Mouse (Mus musculus) limb, embryonic 14.5 days (tissue): ENCODE measurements around the gene Car5b. TPM values are rescaled to one million over a fixed set of nuclear protein-coding genes. Genes with fewer than 3 reads are reported as not detected.

Experiments
- ATAC-seq: fragments of 200-750 bp; cut with Nextera tagmentation; 2 replicates; pipeline ENCODE4 v1.8.0; 2017; ENCODE audit warnings: low read depth, moderate number of reproducible peaks, moderate TSS enrichment; ENCODE audit not compliant: low FRiP score
- DNase-seq: peaks from one replicate; pipeline ENCODE4 v3.0.0-alpha.2; 2015; ENCODE audit warnings: low spot score
- H3K27ac ChIP-seq: fragments of 300-500 bp; sonication (generic); replicated peaks from 2 replicates; pipeline ENCODE4 v1.5.1; 2014; ENCODE audit warnings: low read depth, mild to moderate bottlenecking, low read length, moderate library complexity, mixed read lengths
- H3K27me3 ChIP-seq: fragments of 300-500 bp; sonication (generic); 2 replicates; pipeline ENCODE4 v1.6.1; 2014; ENCODE audit warnings: low read length, mixed read lengths; ENCODE audit not compliant: control insufficient read depth, insufficient read depth
- H3K36me3 ChIP-seq: fragments of 300-500 bp; sonication (generic); 2 replicates; pipeline ENCODE4 v1.6.1; 2014; ENCODE audit warnings: mild to moderate bottlenecking, low read length, moderate library complexity, mixed read lengths; ENCODE audit not compliant: control insufficient read depth, insufficient read depth
- H3K4me1 ChIP-seq: fragments of 300-500 bp; sonication (generic); 2 replicates; pipeline ENCODE4 v1.6.1; 2014; ENCODE audit warnings: antibody characterized with exemption, low read length, mixed read lengths; ENCODE audit not compliant: control insufficient read depth, insufficient read depth
- H3K4me2 ChIP-seq: fragments of 300-500 bp; sonication (generic); replicated peaks from 2 replicates; pipeline ENCODE4 v1.6.1; 2014; ENCODE audit warnings: low read depth, mild to moderate bottlenecking, low read length, moderate library complexity; ENCODE audit not compliant: severe bottlenecking
- H3K4me3 ChIP-seq: fragments of 300-500 bp; sonication (generic); replicated peaks from 2 replicates; pipeline ENCODE4 v1.5.1; 2014; ENCODE audit warnings: low read length
- H3K9ac ChIP-seq: fragments of 300-500 bp; sonication (generic); 2 replicates; pipeline ENCODE4 v1.6.1; 2014; ENCODE audit warnings: mild to moderate bottlenecking, low read depth, low read length, moderate library complexity; ENCODE audit not compliant: severe bottlenecking
- H3K9me3 ChIP-seq: fragments of 300-500 bp; sonication (generic); 2 replicates; pipeline ENCODE4 v1.6.1; 2016; ENCODE audit warnings: low read length; ENCODE audit not compliant: control insufficient read depth
- POLR2A ChIP-seq: fragments of 200-500 bp; IDR thresholded peaks from 2 replicates; pipeline ENCODE4 v1.8.0; 2012; ENCODE audit warnings: inconsistent platforms, mild to moderate bottlenecking, moderate library complexity, borderline replicate concordance; ENCODE audit not compliant: insufficient read depth, insufficient read length; ENCODE audit errors: extremely low read depth
- WGBS: fragments of 180-500 bp; shearing (Covaris S2); extraction: QIAGEN DNeasy Blood & Tissue Kit; methylation state at CpG from one replicate; pipeline ENCODE4 v1.1.7; 2014; 5-methylcytosine and 5-hydroxymethylcytosine counted together
- polyA plus RNA-seq, 2 experiments: library from polyadenylated mRNA; depleted of rRNA in 1 of 2; stranded (reverse) in 1 of 2; unstranded in 1 of 2; fragments of >200 nt; fragmentation: Nextera tagmentation in 1 of 2; extraction: Ambion mirVana in 1 of 2; gene quantifications; 2 replicates each; pipeline versions ENCODE4 v1.2.1 to v1.2.3; 2012 to 2014

Car5b gene
- polyA plus RNA-seq, 2 experiments = 0.96 to 1.2 TPM

- H3K9ac ChIP-seq = no peak overlapping the region
- no peak for ATAC-seq
- DNase-seq = no peak
- H3K4me1 ChIP-seq = no peaks in the 10 kb centered on the region
- H3K36me3 ChIP-seq = no peaks in the 10 kb centered on the region
- no peaks in the 10 kb centered on the region for H3K9me3 ChIP-seq
- no peaks in the 10 kb centered on the region for H3K27me3 ChIP-seq
- no peak for TF ChIP-seq POLR2A
- no peak overlapping the region for H3K27ac ChIP-seq
- no peak overlapping the region for H3K4me3 ChIP-seq
- 97% methylated on average over 1 of the region's 1 CpGs for WGBS
- H3K4me2 ChIP-seq = no peak overlapping the region
Measured at GRCm38 (mm10) chrX:163999848-164000247, 27.9 kb downstream of the Car5b start.

- WGBS = 88% methylated on average over 3 of the region's 3 CpGs
- Histone ChIP-seq H3K27me3 (no peaks in the 10 kb centered on the region), H3K4me3 (no peak overlapping the region), H3K36me3 (no peaks in the 10 kb centered on the region), H3K4me2 (no peak overlapping the region), H3K9me3 (no peaks in the 10 kb centered on the region), H3K27ac (no peak overlapping the region), H3K9ac (no peak overlapping the region), H3K4me1 (no peaks in the 10 kb centered on the region)
- ATAC-seq = no peak
- no peak for DNase-seq
- no peak for TF ChIP-seq POLR2A
Measured at GRCm38 (mm10) chrX:163996754-163997153, 31.0 kb downstream of the Car5b start.

- ATAC-seq (no peak), DNase-seq (no peak)
- H3K4me2 ChIP-seq = no peak overlapping the region
- no peaks in the 10 kb centered on the region for H3K4me1 ChIP-seq
- no peak overlapping the region for H3K27ac ChIP-seq
- WGBS = 61% methylated on average over 3 of the region's 3 CpGs
- TF ChIP-seq POLR2A = no peak
- no peak overlapping the region for H3K9ac ChIP-seq
- H3K27me3 ChIP-seq = no peaks in the 10 kb centered on the region
- H3K4me3 ChIP-seq = no peak overlapping the region
- H3K36me3 ChIP-seq = no peaks in the 10 kb centered on the region
- H3K9me3 ChIP-seq = no peaks in the 10 kb centered on the region
Measured at GRCm38 (mm10) chrX:163987718-163988374, 40.0 kb downstream of the Car5b start.

GRCm38 (mm10) chrX:163982129-163982528 lies 45.7 kb downstream of the Car5b start:
- Histone ChIP-seq H3K4me3 (no peak overlapping the region), H3K4me1 (no peaks in the 10 kb centered on the region), H3K27ac (no peak overlapping the region), H3K36me3 (no peaks in the 10 kb centered on the region), H3K9me3 (no peaks in the 10 kb centered on the region), H3K4me2 (no peak overlapping the region), H3K27me3 (no peaks in the 10 kb centered on the region), H3K9ac (no peak overlapping the region)
- ATAC-seq (peak; percentile 34; the same call in 1 of the 2 replicates), DNase-seq (no peak)
- WGBS = 49% methylated on average over 6 of the region's 6 CpGs
- TF ChIP-seq POLR2A = no peak

GRCm38 (mm10) chrX:163981500-163981899 lies 46.3 kb downstream of the Car5b start:
- 53% methylated on average over 4 of the region's 4 CpGs for whole genome bisulfite sequencing
- no peak for TF ChIP-seq POLR2A
- DNase-seq (no peak), ATAC-seq (no peak)
- H3K36me3 ChIP-seq = no peaks in the 10 kb centered on the region
- H3K27ac ChIP-seq = no peak overlapping the region
- H3K9me3 ChIP-seq = no peaks in the 10 kb centered on the region
- H3K4me1 ChIP-seq = no peaks in the 10 kb centered on the region
- H3K27me3 ChIP-seq = no peaks in the 10 kb centered on the region
- no peak overlapping the region for H3K9ac ChIP-seq
- no peak overlapping the region for H3K4me3 ChIP-seq
- H3K4me2 ChIP-seq = no peak overlapping the region
